Mouse (Mus musculus): ENCODE results near the gene 0610040J01Rik. TPM values are rescaled to one million over a fixed set of nuclear protein-coding genes. Genes with fewer than 3 reads are reported as not detected.
"Not testable (repeated sequence)": the region's sequence is repeated elsewhere in the genome, so short reads cannot be mapped to it uniquely, and the experiment has no call there.

0610040J01Rik gene
- polyA plus RNA-seq, 1 experiment from 2014 or later = 1.5 TPM

DNA sequence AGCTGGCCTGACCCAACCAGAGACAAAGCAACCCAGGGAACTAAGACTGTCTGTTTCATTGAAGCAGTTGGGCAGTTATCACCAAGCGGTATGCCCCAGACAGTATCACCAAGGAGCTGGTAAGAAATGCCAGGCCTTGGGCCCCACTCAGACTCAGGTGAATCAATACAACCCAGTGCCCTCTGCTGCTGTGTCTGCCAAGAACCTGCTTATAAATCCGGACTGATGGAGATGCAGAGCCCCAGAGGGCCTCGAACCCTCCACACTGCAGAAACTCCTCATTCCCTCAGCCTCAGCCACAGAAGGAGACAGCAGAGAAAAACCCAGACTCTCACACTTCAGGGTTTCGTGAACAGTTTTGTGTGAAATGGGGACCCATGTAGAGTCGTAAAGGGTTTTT, 74.1 kb downstream of the 0610040J01Rik start:
- 83% methylated on average over 5 of the region's 5 CpGs for WGBS
- ATAC-seq (replicated peaks; ENCODE audit: extremely low read depth, insufficient read depth, low FRiP score) = no peak
- H3K36me3 ChIP-seq (ENCODE audit: control insufficient read depth, insufficient read depth) = no peaks in the 10 kb centered on the region

DNA sequence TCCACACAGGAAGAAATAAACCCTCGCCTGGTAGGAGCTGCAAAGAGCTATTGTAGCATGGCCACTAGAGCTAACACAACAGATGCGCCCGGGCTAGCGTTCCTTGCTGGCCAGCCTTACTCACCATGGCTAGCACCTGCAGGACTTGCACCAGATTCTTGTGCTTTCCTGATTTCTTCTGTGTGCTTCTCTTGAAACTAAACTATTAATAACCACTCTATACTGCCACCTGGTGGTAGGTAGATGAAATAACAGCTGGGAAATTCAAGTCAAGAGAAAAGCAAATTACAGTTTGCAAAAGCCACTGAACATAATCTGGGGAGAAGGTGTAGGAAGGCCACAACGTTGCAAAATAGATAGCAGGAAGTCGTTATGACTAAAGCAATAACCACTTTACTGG, 74.5 kb downstream of the 0610040J01Rik start:
- Histone ChIP-seq H3K4me3 (ENCODE audit: low read length) (no peak overlapping the region), H3K9me3 (replicated peaks; ENCODE audit: control insufficient read depth, low read length) (no peaks in the 10 kb centered on the region), H3K27me3 (ENCODE audit: control insufficient read depth, insufficient read depth, low read length) (no peaks in the 10 kb centered on the region), H3K4me2 (ENCODE audit: low read depth, low read length) (no peak overlapping the region), H3K4me1 (ENCODE audit: control insufficient read depth, insufficient read depth, low read length) (no peaks in the 10 kb centered on the region), H3K36me3 (ENCODE audit: control insufficient read depth, insufficient read depth) (no peaks in the 10 kb centered on the region), H3K27ac (ENCODE audit: low read length) (no peak overlapping the region), H3K9ac (ENCODE audit: low read length) (no peak overlapping the region)
- ATAC-seq (replicated peaks; ENCODE audit: extremely low read depth, insufficient read depth, low FRiP score) = no peak
- 38% methylated on average over 6 of the region's 6 CpGs for WGBS

More for the DNA sequence above, 74.1 kb downstream of the 0610040J01Rik start:
- Histone ChIP-seq H3K9me3 (replicated peaks; ENCODE audit: control insufficient read depth, low read length) (no peaks in the 10 kb centered on the region), H3K27ac (ENCODE audit: low read length) (no peak overlapping the region), H3K4me1 (ENCODE audit: control insufficient read depth, insufficient read depth, low read length) (no peaks in the 10 kb centered on the region), H3K4me3 (ENCODE audit: low read length) (no peak overlapping the region), H3K4me2 (ENCODE audit: low read depth, low read length) (no peak overlapping the region), H3K27me3 (ENCODE audit: control insufficient read depth, insufficient read depth, low read length) (no peaks in the 10 kb centered on the region), H3K9ac (ENCODE audit: low read length) (no peak overlapping the region)

DNA sequence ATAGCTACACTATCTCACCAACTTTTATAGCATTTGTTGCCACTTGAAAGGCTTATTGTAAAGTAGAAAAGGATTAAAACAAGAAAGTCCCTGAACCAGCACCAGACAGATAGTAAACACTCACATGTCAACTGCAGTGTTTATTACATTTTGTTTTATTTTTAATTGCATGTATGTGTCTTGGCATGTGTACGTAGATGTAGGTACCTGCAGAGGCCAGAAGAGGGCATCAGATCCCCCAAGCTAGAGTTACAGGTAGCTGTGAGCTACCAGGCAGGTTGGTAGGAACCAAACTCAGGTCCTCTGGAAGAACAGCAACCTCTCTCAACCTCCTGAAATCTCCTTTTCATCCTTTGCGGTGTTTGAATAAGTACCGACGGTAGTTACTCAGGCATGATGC, 74.9 kb downstream of the 0610040J01Rik start:
- H3K4me2 ChIP-seq (ENCODE audit: low read depth, low read length) = no peak overlapping the region
- no peaks in the 10 kb centered on the region for H3K36me3 ChIP-seq (ENCODE audit: control insufficient read depth, insufficient read depth)
- no peaks in the 10 kb centered on the region for H3K9me3 ChIP-seq (replicated peaks; ENCODE audit: control insufficient read depth, low read length)
- H3K9ac ChIP-seq (ENCODE audit: low read length) = no peak overlapping the region
- H3K27me3 ChIP-seq (ENCODE audit: control insufficient read depth, insufficient read depth, low read length) = no peaks in the 10 kb centered on the region
- no peak overlapping the region for H3K4me3 ChIP-seq (ENCODE audit: low read length)
- ATAC-seq (replicated peaks; ENCODE audit: extremely low read depth, insufficient read depth, low FRiP score) = no peak
- no peaks in the 10 kb centered on the region for H3K4me1 ChIP-seq (ENCODE audit: control insufficient read depth, insufficient read depth, low read length)
- 95% methylated on average over 4 of the region's 4 CpGs for WGBS
- H3K27ac ChIP-seq (ENCODE audit: low read length) = no peak overlapping the region

DNA sequence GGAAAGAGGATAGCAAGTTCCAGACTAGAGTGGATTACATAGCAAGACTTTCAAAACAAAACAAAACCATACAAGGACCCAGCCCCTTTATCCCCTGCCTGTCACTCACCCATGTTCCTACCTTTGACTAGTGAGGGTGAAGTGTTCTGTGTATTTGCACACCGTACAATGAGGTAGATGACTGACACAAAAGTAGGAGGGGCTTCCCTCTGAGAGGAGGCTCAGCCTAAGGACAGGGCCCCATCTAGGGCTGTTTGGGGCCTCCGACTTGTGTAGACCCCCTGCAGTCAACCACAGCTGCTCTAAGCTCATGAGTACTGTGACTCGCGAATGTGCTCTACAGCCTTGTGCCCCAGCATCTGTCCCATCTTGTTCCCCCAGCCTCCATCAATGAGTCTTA, 79.1 kb downstream of the 0610040J01Rik start:
- H3K27ac ChIP-seq (ENCODE audit: low read length) = no peak overlapping the region
- no peak overlapping the region for H3K9ac ChIP-seq (ENCODE audit: low read length)
- no peak overlapping the region for H3K4me2 ChIP-seq (ENCODE audit: low read depth, low read length)
- no peaks in the 10 kb centered on the region for H3K27me3 ChIP-seq (ENCODE audit: control insufficient read depth, insufficient read depth, low read length)
- no peaks in the 10 kb centered on the region for H3K9me3 ChIP-seq (replicated peaks; ENCODE audit: control insufficient read depth, low read length)
- no peaks in the 10 kb centered on the region for H3K36me3 ChIP-seq (ENCODE audit: control insufficient read depth, insufficient read depth)
- no peak for ATAC-seq (replicated peaks; ENCODE audit: extremely low read depth, insufficient read depth, low FRiP score)
- H3K4me3 ChIP-seq (ENCODE audit: low read length) = no peak overlapping the region
- H3K4me1 ChIP-seq (ENCODE audit: control insufficient read depth, insufficient read depth, low read length) = no peaks in the 10 kb centered on the region
- 70% methylated on average over 4 of the region's 4 CpGs for WGBS

- 78% methylated on average over 6 of the region's 6 CpGs for WGBS
- no peak for ATAC-seq (replicated peaks; ENCODE audit: extremely low read depth, insufficient read depth, low FRiP score)
- Histone ChIP-seq H3K9ac (ENCODE audit: low read length) (no peak overlapping the region), H3K27ac (ENCODE audit: low read length) (no peak overlapping the region), H3K9me3 (replicated peaks; ENCODE audit: control insufficient read depth, low read length) (no peaks in the 10 kb centered on the region), H3K4me2 (ENCODE audit: low read depth, low read length) (no peak overlapping the region), H3K36me3 (ENCODE audit: control insufficient read depth, insufficient read depth) (no peaks in the 10 kb centered on the region), H3K27me3 (ENCODE audit: control insufficient read depth, insufficient read depth, low read length) (no peaks in the 10 kb centered on the region), H3K4me3 (ENCODE audit: low read length) (no peak overlapping the region), H3K4me1 (ENCODE audit: control insufficient read depth, insufficient read depth, low read length) (no peaks in the 10 kb centered on the region)
Observed at GRCm38 (mm10) chr5:63891912-63892311, 79.7 kb downstream of the 0610040J01Rik start.

GRCm38 (mm10) chr5:63897001-63897819, 85.0 kb downstream of the 0610040J01Rik start:
- not testable (repeated sequence) for ATAC-seq (replicated peaks; ENCODE audit: extremely low read depth, insufficient read depth, low FRiP score); H3K36me3 ChIP-seq (ENCODE audit: control insufficient read depth, insufficient read depth)
- WGBS = 72% methylated on average over 5 of the region's 5 CpGs

GRCm38 (mm10) chr5:63897820-63898110, 85.6 kb downstream of the 0610040J01Rik start:
- no peaks in the 10 kb centered on the region for H3K9me3 ChIP-seq (replicated peaks; ENCODE audit: control insufficient read depth, low read length)
- H3K4me3 ChIP-seq (ENCODE audit: low read length) = no peak overlapping the region
- H3K27me3 ChIP-seq (ENCODE audit: control insufficient read depth, insufficient read depth, low read length) = no peaks in the 10 kb centered on the region; the same call in 1 of the 2 replicates
- no peak overlapping the region for H3K27ac ChIP-seq (ENCODE audit: low read length)
- H3K9ac ChIP-seq (ENCODE audit: low read length) = no peak overlapping the region
- no peaks in the 10 kb centered on the region for H3K36me3 ChIP-seq (ENCODE audit: control insufficient read depth, insufficient read depth)
- WGBS = 75% methylated on average over 3 of the region's 3 CpGs
- no peaks in the 10 kb centered on the region for H3K4me1 ChIP-seq (ENCODE audit: control insufficient read depth, insufficient read depth, low read length)
- H3K4me2 ChIP-seq (ENCODE audit: low read depth, low read length) = no peak overlapping the region
- ATAC-seq (replicated peaks; ENCODE audit: extremely low read depth, insufficient read depth, low FRiP score) = no peak

More at GRCm38 (mm10) chr5:63897001-63897819, 85.0 kb downstream of the 0610040J01Rik start:
- H3K27ac ChIP-seq (ENCODE audit: low read length); H3K4me2 ChIP-seq (ENCODE audit: low read depth, low read length); H3K4me1 ChIP-seq (ENCODE audit: control insufficient read depth, insufficient read depth, low read length); H3K9ac ChIP-seq (ENCODE audit: low read length); H3K27me3 ChIP-seq (ENCODE audit: control insufficient read depth, insufficient read depth, low read length); H3K9me3 ChIP-seq (replicated peaks; ENCODE audit: control insufficient read depth, low read length); H3K4me3 ChIP-seq (ENCODE audit: low read length): not testable (repeated sequence)

DNA sequence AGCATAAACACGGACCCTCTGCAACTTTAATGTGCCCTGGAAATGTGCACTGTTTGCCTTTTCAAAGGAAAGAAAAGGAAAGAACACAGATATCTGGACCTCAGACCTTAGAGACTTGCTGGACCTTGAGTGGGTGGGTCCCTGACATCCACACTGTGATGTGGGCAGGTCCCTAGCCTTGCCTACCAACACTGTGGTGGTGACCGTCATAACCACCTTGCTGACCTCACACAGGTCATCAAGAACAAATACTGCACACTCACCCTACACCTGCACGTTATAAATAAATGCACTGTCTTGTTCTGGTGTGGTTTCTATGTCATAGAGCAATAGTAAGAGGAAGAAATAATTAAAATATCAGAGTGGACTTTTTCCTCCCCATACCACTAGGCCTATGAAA, 91.2 kb downstream of the 0610040J01Rik start:
- WGBS = 62% methylated on average over 3 of the region's 3 CpGs
- no peak for ATAC-seq (replicated peaks; ENCODE audit: extremely low read depth, insufficient read depth, low FRiP score)
- Histone ChIP-seq H3K4me1 (ENCODE audit: control insufficient read depth, insufficient read depth, low read length) (no peaks in the 10 kb centered on the region; the same call in 1 of the 2 replicates), H3K4me3 (ENCODE audit: low read length) (no peak overlapping the region), H3K9ac (ENCODE audit: low read length) (no peak overlapping the region), H3K36me3 (ENCODE audit: control insufficient read depth, insufficient read depth) (no peaks in the 10 kb centered on the region), H3K4me2 (ENCODE audit: low read depth, low read length) (no peak overlapping the region), H3K9me3 (replicated peaks; ENCODE audit: control insufficient read depth, low read length) (no peaks in the 10 kb centered on the region), H3K27ac (ENCODE audit: low read length) (no peak overlapping the region), H3K27me3 (ENCODE audit: control insufficient read depth, insufficient read depth, low read length) (peaks cover 25% of the 10 kb centered on the region)

DNA sequence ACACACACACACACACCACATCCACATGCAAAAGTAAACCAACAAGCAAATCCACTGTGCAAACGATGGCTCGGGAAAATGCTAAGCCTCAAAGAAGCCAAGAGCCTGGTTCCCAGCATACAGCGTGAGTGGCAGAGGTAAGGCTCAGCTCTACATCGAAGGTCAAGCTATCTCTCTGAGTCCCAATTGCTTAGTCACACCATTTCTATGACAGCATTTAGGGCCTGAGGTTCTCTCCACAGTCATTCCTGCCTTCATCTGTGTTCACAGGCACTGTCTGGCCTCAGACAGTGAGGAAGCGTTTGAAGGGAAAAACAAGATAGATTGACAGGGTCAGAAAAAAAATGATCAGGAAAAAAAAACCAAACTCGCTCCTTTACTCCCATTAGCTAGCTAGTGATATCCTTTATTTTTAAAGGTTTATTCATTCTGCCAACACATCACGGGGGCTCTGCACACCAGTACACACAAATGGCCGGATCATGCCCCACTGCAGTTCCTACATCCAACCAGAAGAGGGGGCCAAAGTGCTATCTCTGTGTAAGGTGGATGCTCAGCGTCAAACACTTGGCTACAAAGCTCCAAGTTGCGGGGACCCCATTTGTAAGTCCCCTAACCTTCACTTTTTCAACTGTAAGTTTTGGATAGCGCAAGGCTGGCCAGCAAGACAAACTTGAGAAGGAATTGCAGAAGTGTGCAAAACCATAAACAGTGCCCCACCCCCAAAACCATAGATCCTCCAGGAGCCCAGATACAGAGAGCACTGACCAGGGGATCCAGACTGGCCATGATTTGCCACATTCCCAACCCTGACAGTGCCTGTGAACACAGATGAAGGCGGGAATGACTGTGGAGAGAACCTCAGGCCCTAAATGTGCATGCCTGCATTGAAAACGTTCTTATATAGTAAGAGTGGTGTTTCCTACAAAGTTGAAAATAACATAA, 94.3 kb downstream of the 0610040J01Rik start:
- Histone ChIP-seq H3K9ac (ENCODE audit: low read length) (no peak overlapping the region), H3K4me3 (ENCODE audit: low read length) (no peak overlapping the region), H3K4me2 (ENCODE audit: low read depth, low read length) (no peak overlapping the region), H3K9me3 (replicated peaks; ENCODE audit: control insufficient read depth, low read length) (no peaks in the 10 kb centered on the region), H3K36me3 (ENCODE audit: control insufficient read depth, insufficient read depth) (no peaks in the 10 kb centered on the region), H3K4me1 (ENCODE audit: control insufficient read depth, insufficient read depth, low read length) (no peaks in the 10 kb centered on the region; the same call in 1 of the 2 replicates), H3K27me3 (ENCODE audit: control insufficient read depth, insufficient read depth, low read length) (peaks cover 25% of the 10 kb centered on the region), H3K27ac (ENCODE audit: low read length) (no peak overlapping the region)
- WGBS = 40% methylated on average over 13 of the region's 13 CpGs
- no peak; the same call in 1 of the 2 replicates for ATAC-seq (replicated peaks; ENCODE audit: extremely low read depth, insufficient read depth, low FRiP score)

All from heart, embryonic 16.5 days (tissue).